Mouse (Mus musculus): ENCODE measurements at regions not wholly inside any gene's neighbourhood (a gene's known extent, or its start where the extent isn't known, plus 50 kb on each side); places are given as distances from the start of the nearest gene placed in this dataset.

DNA sequence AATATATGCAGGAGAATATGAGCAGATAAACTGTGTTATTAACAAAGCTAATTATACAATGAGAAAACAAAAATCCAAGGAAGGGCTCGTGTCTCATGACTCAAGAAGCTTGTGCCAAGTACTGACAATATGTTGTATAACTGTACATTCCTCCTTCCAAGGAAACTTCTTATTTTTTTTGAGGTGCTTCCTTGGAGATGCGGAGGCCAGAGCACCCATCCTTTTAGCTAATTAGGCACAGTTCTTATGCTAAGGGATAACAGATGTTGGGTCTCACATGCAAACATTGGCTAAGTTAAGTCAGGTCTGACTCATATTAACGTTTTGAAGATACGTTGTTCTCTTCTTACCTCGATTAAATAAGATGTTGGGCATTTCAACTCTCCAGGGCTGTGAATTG lies 426.1 kb downstream of the Adra2a start:
- ATAC-seq = no peak

DNA sequence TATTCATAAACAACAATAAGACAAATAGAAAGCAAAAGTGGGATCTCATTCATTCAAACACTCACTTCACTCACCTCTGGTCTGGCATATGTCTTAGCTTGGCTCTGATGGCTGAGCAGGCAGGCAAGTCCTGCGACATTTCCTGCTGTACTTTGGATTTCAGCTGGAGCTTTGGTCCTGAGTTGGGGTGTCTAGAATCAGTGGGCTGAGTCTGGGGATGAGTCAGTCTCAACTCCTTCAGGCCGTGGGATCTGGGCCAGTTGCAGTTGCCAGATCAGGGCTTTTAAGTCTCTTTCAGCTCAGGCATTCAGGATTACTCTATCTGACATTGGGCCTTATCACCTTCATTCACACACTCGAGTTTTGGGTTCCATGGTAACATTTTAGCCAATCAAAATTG lies 454.1 kb downstream of the Adra2a start:
- ATAC-seq = no peak

DNA sequence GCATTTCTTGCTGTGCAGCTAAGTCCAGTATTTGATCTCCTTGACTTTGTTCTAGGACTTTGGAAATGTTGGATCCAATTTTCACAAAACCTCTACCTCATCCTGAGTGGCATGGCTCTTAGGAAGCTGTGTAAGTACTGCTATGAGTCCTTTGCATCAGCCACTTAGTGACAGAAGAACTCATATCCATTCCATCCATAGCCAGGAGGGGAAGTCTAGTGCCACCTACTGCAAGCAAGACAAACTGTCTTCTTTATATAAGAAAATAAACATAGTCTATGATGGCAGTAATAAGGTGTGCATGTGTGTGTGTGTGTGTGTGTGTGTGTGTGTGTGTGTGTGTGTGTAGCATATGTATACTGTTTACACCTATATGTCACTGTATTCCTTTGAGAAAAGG lies 489.9 kb downstream of the Adra2a start:
- no peak for ATAC-seq

DNA sequence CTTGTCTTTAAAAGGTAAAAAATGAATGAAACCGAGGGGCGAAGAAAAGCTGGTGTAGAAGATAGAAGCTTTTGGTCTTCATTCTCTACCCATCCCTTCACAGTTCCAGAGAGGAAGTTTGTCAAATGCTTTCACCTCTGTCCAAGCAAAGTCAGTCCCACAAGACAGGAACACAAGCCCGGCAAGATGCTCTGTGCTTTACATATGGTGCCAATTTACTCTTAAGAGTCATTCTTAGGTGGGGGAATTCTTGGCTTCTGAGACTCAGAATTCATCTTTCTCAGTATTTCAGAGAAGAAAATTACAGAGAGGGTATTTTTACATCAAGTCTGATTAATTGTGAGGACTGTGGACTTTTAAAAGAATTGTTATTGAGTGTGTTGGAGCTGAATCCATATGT lies 511.4 kb downstream of the Adra2a start:
- no peak for ATAC-seq

DNA sequence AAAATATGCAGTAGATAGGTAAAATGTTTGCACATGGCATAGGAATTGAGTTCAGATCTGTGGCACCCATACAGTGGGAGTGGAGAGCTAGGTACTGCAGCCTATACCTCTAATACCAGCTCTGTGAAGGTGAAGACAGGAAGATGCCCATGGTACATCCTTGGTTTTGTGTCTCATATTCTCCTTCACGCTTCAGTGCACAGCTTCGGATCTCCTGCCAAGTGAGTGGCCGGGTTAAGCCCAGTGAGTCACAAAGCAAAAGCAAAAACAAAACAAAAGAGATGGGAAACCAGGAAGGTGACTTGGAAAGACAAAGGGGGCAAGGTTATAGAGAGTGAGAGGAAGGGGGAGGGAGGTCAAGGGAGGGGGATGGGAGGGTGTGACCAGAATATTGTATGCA lies 514.0 kb downstream of the Adra2a start:
- no peak for ATAC-seq

DNA sequence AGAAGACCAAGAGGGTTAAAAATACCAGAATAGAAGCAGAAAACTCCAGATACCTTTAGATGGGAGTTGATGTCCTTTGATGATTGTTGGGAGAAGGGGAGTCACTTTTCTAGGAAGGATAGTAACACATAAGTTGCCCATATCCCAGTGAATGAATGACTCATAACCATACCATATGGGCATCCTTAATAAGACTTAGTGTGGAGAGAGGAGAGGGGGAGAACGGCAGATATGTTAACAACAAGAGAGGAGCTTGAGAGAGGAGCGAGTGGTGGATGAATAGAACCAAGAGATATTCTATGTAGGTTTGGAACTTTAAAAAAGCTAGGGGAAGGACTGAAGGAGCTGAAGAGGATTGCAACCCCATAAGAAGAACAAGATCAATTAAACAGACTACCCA lies 539.6 kb downstream of the Adra2a start:
- no peak for ATAC-seq

DNA sequence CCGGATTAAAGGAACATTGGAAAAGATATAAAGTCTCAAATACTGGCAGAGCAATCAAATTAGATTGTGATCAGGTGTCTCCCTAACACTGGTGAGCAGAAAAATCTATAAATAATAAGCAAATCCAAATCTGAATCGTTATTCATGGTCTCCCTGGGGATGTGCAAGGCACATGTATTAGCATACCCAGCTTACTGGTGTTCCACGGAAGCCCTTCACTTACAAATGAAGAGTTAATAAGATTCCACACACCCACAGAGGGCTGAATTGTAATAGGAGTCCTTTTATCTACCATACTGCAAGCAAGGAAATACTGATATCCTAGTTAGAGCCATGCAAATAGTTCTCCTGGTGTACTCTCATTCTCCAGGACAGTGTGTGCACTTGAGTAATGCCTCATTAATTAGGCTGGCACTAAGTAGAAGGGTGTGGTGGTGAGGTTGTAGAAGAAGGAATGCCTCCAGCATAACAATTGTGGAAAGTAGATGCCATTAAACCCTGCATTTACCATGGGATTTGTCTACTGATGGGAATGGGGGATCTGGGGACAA lies 540.8 kb downstream of the Adra2a start:
- no peak for ATAC-seq

DNA sequence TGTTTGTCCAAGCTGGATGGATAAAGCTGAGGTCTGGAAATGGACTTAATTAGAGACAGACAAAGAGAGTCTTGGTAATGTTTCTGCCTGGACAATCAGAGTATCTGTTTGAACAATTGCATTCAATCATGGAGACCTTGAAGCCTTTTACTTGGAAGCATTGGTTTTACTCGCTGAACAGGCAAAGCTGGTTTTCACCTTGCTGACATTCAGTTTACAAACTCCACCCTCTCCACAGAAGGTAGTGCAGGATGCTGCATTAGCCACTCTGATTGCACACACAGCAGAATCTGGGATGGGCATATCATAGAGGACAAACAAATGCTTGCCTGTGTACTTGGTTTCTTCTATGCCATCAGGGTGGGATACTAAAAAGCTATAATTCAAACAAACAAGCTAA lies 541.4 kb downstream of the Adra2a start:
- ATAC-seq = no peak

DNA sequence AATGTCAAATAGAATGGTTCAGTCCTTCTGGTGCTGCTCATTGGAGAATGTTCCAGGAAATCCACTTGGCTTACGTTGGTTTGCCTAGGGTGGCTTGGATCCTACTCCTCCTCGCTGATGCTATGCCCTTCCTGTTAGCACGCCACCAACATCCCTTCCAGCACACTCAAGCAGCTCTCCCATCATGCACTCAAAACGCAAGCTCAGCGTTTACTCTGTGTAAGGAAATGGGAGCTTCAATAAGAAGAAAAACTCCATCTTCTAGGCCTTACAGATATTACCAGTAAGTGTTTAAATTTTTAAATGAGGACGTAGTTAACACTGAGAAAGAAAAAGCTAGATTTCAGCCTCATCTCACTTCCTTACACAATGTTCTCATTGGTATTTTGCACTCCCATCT lies 523.7 kb downstream of the Gpam start:
- ATAC-seq = no peak

DNA sequence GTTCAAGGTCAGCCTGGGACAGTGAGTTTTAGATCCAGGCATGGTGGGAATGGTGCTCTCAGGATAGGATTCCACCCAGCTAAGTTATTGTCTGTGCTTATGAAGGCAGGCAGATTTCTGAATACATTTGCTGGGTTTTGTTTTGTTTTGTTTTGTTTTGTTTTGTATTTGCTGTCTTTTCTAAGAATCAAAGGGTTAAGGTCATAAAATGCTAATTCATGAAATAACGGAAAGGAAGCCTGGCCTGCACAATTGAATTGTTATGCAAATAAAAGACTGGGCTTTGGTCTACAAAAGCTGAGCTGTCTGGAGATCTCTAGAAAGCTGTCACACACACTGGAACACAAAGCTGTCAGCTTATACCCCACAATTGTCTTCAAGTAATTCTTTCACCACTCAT lies 521.7 kb downstream of the Gpam start:
- no peak for ATAC-seq

DNA sequence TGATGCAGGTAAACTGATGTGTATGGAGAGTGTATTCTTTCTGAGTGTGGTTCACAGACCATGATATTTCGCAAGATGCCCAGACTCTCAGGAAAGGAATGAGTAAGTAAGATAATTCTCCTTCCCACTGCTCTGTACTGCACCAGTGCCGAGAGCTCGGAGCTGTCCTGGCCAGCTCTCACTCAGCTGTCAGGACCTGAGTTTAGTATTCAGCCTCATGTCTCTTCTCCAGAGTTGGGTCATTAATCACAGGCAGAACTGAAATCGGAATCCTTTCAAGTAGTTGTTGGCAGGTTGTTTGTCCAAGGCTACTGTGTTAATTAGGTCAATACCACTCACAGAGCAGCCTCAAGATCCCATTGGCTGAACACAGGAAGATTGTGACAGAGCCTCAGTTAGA lies 510.1 kb downstream of the Gpam start:
- ATAC-seq = no peak

Data from activated CD4-positive, CD25-positive, alpha-beta regulatory T cell, adult 4 months (primary cell).